Mouse (Mus musculus): ENCODE measurements around the gene Fam184b. TPM values are rescaled to one million over a fixed set of nuclear protein-coding genes. Genes with fewer than 3 reads are reported as not detected.

Fam184b gene
- polyA plus RNA-seq, 1 experiment from 2014 or later: 6.7 TPM

- Histone ChIP-seq H3K4me2 (replicated peaks) (no peak overlapping the region), H3K4me1 (replicated peaks; ENCODE audit: control insufficient read depth, insufficient read depth, low read length) (no peaks in the 10 kb centered on the region), H3K9me3 (ENCODE audit: control insufficient read depth, low read length) (no peaks in the 10 kb centered on the region), H3K4me3 (replicated peaks; ENCODE audit: low read length) (no peak overlapping the region), H3K36me3 (replicated peaks; ENCODE audit: control insufficient read depth, insufficient read depth) (peaks cover 69% of the 10 kb centered on the region), H3K27ac (no peak overlapping the region), H3K9ac (no peak overlapping the region), H3K27me3 (ENCODE audit: control insufficient read depth, insufficient read depth, low read length) (no peaks in the 10 kb centered on the region)
- ATAC-seq (ENCODE audit: low FRiP score) (no peak), DNase-seq (ENCODE audit: low spot score) (no peak)
- 90% methylated on average over 3 of the region's 3 CpGs for WGBS
Measured at GRCm38 (mm10) chr5:45529696-45530095, 109.7 kb downstream of the Fam184b start.

GRCm38 (mm10) chr5:45526338-45526737, 113.1 kb downstream of the Fam184b start:
- no peak overlapping the region for H3K4me2 ChIP-seq (replicated peaks)
- no peak overlapping the region for H3K4me3 ChIP-seq (replicated peaks; ENCODE audit: low read length)
- peaks cover 78% of the 10 kb centered on the region for H3K36me3 ChIP-seq (replicated peaks; ENCODE audit: control insufficient read depth, insufficient read depth)
- H3K4me1 ChIP-seq (replicated peaks; ENCODE audit: control insufficient read depth, insufficient read depth, low read length): peaks cover 7% of the 10 kb centered on the region; the same call in 1 of the 2 replicates
- no peak for ATAC-seq (ENCODE audit: low FRiP score)
- WGBS: 96% methylated on average over 4 of the region's 4 CpGs
- H3K27me3 ChIP-seq (ENCODE audit: control insufficient read depth, insufficient read depth, low read length): no peaks in the 10 kb centered on the region
- DNase-seq (ENCODE audit: low spot score): no peak
- H3K9ac ChIP-seq: no peak overlapping the region
- H3K27ac ChIP-seq: no peak overlapping the region
- no peaks in the 10 kb centered on the region for H3K9me3 ChIP-seq (ENCODE audit: control insufficient read depth, low read length)

GRCm38 (mm10) chr5:45525101-45525500, 114.3 kb downstream of the Fam184b start:
- Histone ChIP-seq H3K4me2 (replicated peaks) (no peak overlapping the region), H3K27me3 (ENCODE audit: control insufficient read depth, insufficient read depth, low read length) (no peaks in the 10 kb centered on the region), H3K9ac (no peak overlapping the region), H3K36me3 (replicated peaks; ENCODE audit: control insufficient read depth, insufficient read depth) (peaks cover 68% of the 10 kb centered on the region), H3K4me1 (replicated peaks; ENCODE audit: control insufficient read depth, insufficient read depth, low read length) (peaks cover 15% of the 10 kb centered on the region), H3K27ac (no peak overlapping the region), H3K9me3 (ENCODE audit: control insufficient read depth, low read length) (no peaks in the 10 kb centered on the region), H3K4me3 (replicated peaks; ENCODE audit: low read length) (no peak overlapping the region)
- DNase-seq (ENCODE audit: low spot score) (no peak), ATAC-seq (ENCODE audit: low FRiP score) (no peak)
- WGBS: 95% methylated on average over 10 of the region's 10 CpGs

GRCm38 (mm10) chr5:45521601-45522000, 117.8 kb downstream of the Fam184b start:
- DNase-seq (ENCODE audit: low spot score) (no peak), ATAC-seq (ENCODE audit: low FRiP score) (no peak)
- Histone ChIP-seq H3K27me3 (ENCODE audit: control insufficient read depth, insufficient read depth, low read length) (no peaks in the 10 kb centered on the region), H3K27ac (no peak overlapping the region), H3K36me3 (replicated peaks; ENCODE audit: control insufficient read depth, insufficient read depth) (peaks cover 33% of the 10 kb centered on the region), H3K9me3 (ENCODE audit: control insufficient read depth, low read length) (no peaks in the 10 kb centered on the region), H3K4me2 (replicated peaks) (peak overlapping the region; percentile 97), H3K4me3 (replicated peaks; ENCODE audit: low read length) (peak overlapping the region; percentile 79; the same call in 1 of the 2 replicates), H3K4me1 (replicated peaks; ENCODE audit: control insufficient read depth, insufficient read depth, low read length) (peaks cover 17% of the 10 kb centered on the region), H3K9ac (no peak overlapping the region)
- 90% methylated on average over 6 of the region's 6 CpGs for WGBS

- Histone ChIP-seq H3K4me2 (replicated peaks) (peak overlapping the region; percentile 97), H3K4me3 (replicated peaks; ENCODE audit: low read length) (peak overlapping the region; percentile 79), H3K9ac (peak overlapping the region; percentile 73), H3K27ac (no peak overlapping the region), H3K36me3 (replicated peaks; ENCODE audit: control insufficient read depth, insufficient read depth) (peaks cover 24% of the 10 kb centered on the region), H3K27me3 (ENCODE audit: control insufficient read depth, insufficient read depth, low read length) (no peaks in the 10 kb centered on the region), H3K4me1 (replicated peaks; ENCODE audit: control insufficient read depth, insufficient read depth, low read length) (peaks cover 17% of the 10 kb centered on the region), H3K9me3 (ENCODE audit: control insufficient read depth, low read length) (no peaks in the 10 kb centered on the region)
- 5% methylated on average over 5 of the region's 5 CpGs for WGBS
- no peak for DNase-seq (ENCODE audit: low spot score)
- ATAC-seq (ENCODE audit: low FRiP score): no peak
Measured at GRCm38 (mm10) chr5:45520809-45521110, 118.7 kb downstream of the Fam184b start.

- Histone ChIP-seq H3K27me3 (ENCODE audit: control insufficient read depth, insufficient read depth, low read length) (no peaks in the 10 kb centered on the region), H3K36me3 (replicated peaks; ENCODE audit: control insufficient read depth, insufficient read depth) (peaks cover 19% of the 10 kb centered on the region), H3K9ac (peak within 1 kb of the TSS; percentile 73), H3K4me1 (replicated peaks; ENCODE audit: control insufficient read depth, insufficient read depth, low read length) (peaks cover 17% of the 10 kb centered on the region), H3K9me3 (ENCODE audit: control insufficient read depth, low read length) (no peaks in the 10 kb centered on the region), H3K27ac (peak within 1 kb of the TSS; percentile 82), H3K4me3 (replicated peaks; ENCODE audit: low read length) (peak within 1 kb of the TSS; percentile 79), H3K4me2 (replicated peaks) (peak within 1 kb of the TSS; percentile 97)
- ATAC-seq (ENCODE audit: low FRiP score) (peak; percentile 97), DNase-seq (ENCODE audit: low spot score) (peak; percentile 89)
- WGBS: 2% methylated on average over 56 of the region's 56 CpGs
Measured at GRCm38 (mm10) chr5:45519960-45520808, 119.2 kb downstream of the Fam184b start, which contains the start of gene Med28. TSS of gene Med28 (plus strand) at chr5:45520229.

- H3K27me3 ChIP-seq (ENCODE audit: control insufficient read depth, insufficient read depth, low read length): no peaks in the 10 kb centered on the region
Measured at GRCm38 (mm10) chr5:45515151-45515743, 124.2 kb downstream of the Fam184b start.

GRCm38 (mm10) chr5:45514599-45514998, 124.8 kb downstream of the Fam184b start:
- H3K36me3 ChIP-seq (replicated peaks; ENCODE audit: control insufficient read depth, insufficient read depth): peaks cover 22% of the 10 kb centered on the region
- no peak overlapping the region for H3K4me2 ChIP-seq (replicated peaks)
- no peak overlapping the region for H3K4me3 ChIP-seq (replicated peaks; ENCODE audit: low read length)
- H3K4me1 ChIP-seq (replicated peaks; ENCODE audit: control insufficient read depth, insufficient read depth, low read length): 0 out of 2 replicates have a peak, but pooled peaks cover under 1% of the 10 kb centered on the region
- no peak overlapping the region for H3K9ac ChIP-seq
- no peak overlapping the region for H3K27ac ChIP-seq
- H3K27me3 ChIP-seq (ENCODE audit: control insufficient read depth, insufficient read depth, low read length): no peaks in the 10 kb centered on the region
- DNase-seq (ENCODE audit: low spot score) (no peak), ATAC-seq (ENCODE audit: low FRiP score) (no peak)
- no peaks in the 10 kb centered on the region for H3K9me3 ChIP-seq (ENCODE audit: control insufficient read depth, low read length)
- WGBS: 94% methylated on average over 1 of the region's 1 CpGs

More at GRCm38 (mm10) chr5:45515151-45515743, 124.2 kb downstream of the Fam184b start:
- H3K4me3 ChIP-seq (replicated peaks; ENCODE audit: low read length): no peak overlapping the region
- ATAC-seq (ENCODE audit: low FRiP score): no peak
- H3K9ac ChIP-seq: no peak overlapping the region
- no peak overlapping the region for H3K4me2 ChIP-seq (replicated peaks)
- H3K36me3 ChIP-seq (replicated peaks; ENCODE audit: control insufficient read depth, insufficient read depth): peaks cover 15% of the 10 kb centered on the region
- H3K27ac ChIP-seq: no peak overlapping the region
- DNase-seq (ENCODE audit: low spot score): no peak
- WGBS: 95% methylated on average over 10 of the region's 10 CpGs
- 0 out of 2 replicates have a peak, but pooled peaks cover 3% of the 10 kb centered on the region for H3K4me1 ChIP-seq (replicated peaks; ENCODE audit: control insufficient read depth, insufficient read depth, low read length)
- H3K9me3 ChIP-seq (ENCODE audit: control insufficient read depth, low read length): no peaks in the 10 kb centered on the region

GRCm38 (mm10) chr5:45513511-45513910, 125.9 kb downstream of the Fam184b start:
- Histone ChIP-seq H3K36me3 (replicated peaks; ENCODE audit: control insufficient read depth, insufficient read depth) (peaks cover 28% of the 10 kb centered on the region), H3K27ac (no peak overlapping the region), H3K4me3 (replicated peaks; ENCODE audit: low read length) (no peak overlapping the region), H3K4me2 (replicated peaks) (no peak overlapping the region), H3K4me1 (replicated peaks; ENCODE audit: control insufficient read depth, insufficient read depth, low read length) (no peaks in the 10 kb centered on the region), H3K9me3 (ENCODE audit: control insufficient read depth, low read length) (no peaks in the 10 kb centered on the region), H3K27me3 (ENCODE audit: control insufficient read depth, insufficient read depth, low read length) (no peaks in the 10 kb centered on the region), H3K9ac (no peak overlapping the region)
- ATAC-seq (ENCODE audit: low FRiP score): no peak
- 94% methylated on average over 2 of the region's 2 CpGs for WGBS
- DNase-seq (ENCODE audit: low spot score): no peak

All from hindbrain, embryonic 14.5 days (tissue).